Mouse (Mus musculus) megakaryocyte, embryonic 14.5 days (primary cell): Measurements from ENCODE around the gene Nppc. TPM values are rescaled to one million over a fixed set of nuclear protein-coding genes. Genes with fewer than 3 reads are reported as not detected.

ENCODE experiments used
- H3K27me3 ChIP-seq: replicated peaks from 2 replicates; pipeline ENCODE3; 2012; ENCODE audit warnings: inconsistent platforms
- H3K36me3 ChIP-seq: replicated peaks from 2 replicates; pipeline ENCODE3; 2012; ENCODE audit warnings: low read length, inconsistent platforms, mixed read lengths
- H3K4me1 ChIP-seq: 2 replicates; pipeline ENCODE4 v1.6.1; 2012; ENCODE audit warnings: inconsistent platforms
- H3K4me3 ChIP-seq: replicated peaks from 2 replicates; pipeline ENCODE3; 2012; ENCODE audit warnings: moderate library complexity, mild to moderate bottlenecking, inconsistent platforms
- H3K9me3 ChIP-seq: 2 replicates; pipeline ENCODE4 v1.6.1; 2012; ENCODE audit warnings: inconsistent platforms
- FLI1 ChIP-seq: IDR thresholded peaks from 2 replicates; pipeline ENCODE4 v1.6.1; 2012; ENCODE audit warnings: low read length, inconsistent platforms, mixed read lengths
- GATA1 ChIP-seq: IDR thresholded peaks from 3 replicates; pipeline ENCODE4 v1.6.1; 2012; ENCODE audit warnings: mixed read lengths, low read length, inconsistent platforms, borderline replicate concordance
- polyA plus RNA-seq: library from polyadenylated mRNA; stranded (reverse); fragments of >175 nt; gene quantifications from 2 replicates; pipeline ENCODE4 v1.2.3, GENCODE M21; 2012; ENCODE audit warnings: low replicate concordance; ENCODE audit not compliant: insufficient read depth

The Nppc gene
- polyA plus RNA-seq, 1 experiment, result 0.44 TPM

DNA sequence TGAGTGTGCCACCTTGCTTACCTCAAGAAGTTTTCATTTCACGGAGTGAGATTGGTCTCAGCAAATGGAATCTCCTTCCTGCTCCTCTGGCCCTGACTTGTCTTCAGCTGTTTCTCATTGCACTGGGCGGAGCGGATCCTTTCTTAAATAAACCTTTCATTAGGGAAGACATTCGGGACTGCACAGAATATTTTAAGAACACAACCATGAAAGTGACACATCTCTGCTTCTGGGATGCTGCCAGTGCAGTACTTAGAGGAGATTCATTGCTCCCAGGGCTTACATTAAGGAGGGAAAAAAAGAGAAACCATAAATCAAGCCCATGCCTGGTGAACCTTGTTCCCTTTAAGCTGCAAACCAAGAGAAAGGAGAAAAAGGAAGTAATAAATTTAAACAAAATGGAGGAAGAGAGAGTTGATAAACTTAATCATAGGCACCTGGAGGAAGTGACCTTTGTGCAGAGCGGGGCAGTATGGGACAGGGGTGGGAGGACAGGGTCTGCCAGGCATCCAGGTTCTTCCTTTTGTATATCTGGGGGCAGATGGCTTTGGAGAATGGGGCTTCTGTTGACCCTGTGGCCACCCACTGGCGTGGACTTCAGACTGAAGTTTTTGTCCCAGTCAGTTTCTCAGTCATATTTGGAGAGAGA is 37.5 kb downstream of the Nppc start:
- TF ChIP-seq FLI1 (no peak), GATA1 (no peak)
- H3K27me3 ChIP-seq, result peaks cover 22% of the 10 kb centered on the region
- H3K4me1 ChIP-seq, result peaks cover 18% of the 10 kb centered on the region
- H3K36me3 ChIP-seq, result no peaks in the 10 kb centered on the region
- no peaks in the 10 kb centered on the region for H3K9me3 ChIP-seq
- H3K4me3 ChIP-seq, result no peak overlapping the region

DNA sequence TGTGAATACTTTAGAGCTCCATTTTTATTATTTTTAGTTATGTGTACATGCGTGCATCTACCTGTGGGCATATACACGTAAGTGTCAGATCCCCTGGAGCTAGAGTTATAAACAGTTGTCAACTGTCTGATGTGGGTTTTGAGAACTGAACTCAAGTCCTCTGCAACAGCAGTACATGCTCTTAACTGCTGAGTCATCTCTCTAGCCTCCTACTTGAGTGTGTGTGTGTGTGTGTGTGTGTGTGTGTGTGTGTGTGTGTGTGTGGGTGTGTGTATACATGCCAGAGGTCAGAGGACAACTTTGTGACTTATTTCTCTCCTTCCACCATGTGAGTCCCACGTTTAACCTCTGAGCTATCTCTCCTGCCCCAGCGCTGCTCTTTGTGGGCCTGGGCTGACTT is 39.8 kb downstream of the Nppc start:
- H3K4me1 ChIP-seq, result peaks cover 18% of the 10 kb centered on the region
- no peaks in the 10 kb centered on the region for H3K36me3 ChIP-seq
- TF ChIP-seq FLI1, result no peak
- no peak for TF ChIP-seq GATA1
- H3K27me3 ChIP-seq, result peaks cover 17% of the 10 kb centered on the region
- H3K9me3 ChIP-seq, result no peaks in the 10 kb centered on the region
- H3K4me3 ChIP-seq, result no peak overlapping the region

DNA sequence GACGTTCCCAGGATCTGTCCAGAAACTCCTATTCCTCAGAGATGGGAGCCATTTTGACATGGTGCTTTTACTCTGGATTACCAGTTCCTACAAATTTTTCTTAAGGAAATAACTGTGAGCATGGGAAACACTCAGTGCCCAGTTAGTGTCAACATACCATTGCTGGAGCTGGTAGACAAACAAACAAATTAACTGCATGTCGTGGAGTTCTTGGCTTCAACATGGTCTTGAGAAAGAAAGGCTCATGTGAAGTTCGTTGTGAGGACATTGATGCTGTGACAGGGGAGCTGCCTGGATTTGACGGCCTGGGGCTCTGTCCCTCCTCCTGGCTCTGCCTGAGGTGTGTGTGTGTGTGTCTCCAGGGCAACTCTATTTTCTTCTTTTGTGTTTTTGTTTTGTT is 40.4 kb downstream of the Nppc start:
- TF ChIP-seq GATA1 (no peak), FLI1 (no peak)
- H3K9me3 ChIP-seq, result peaks cover 2% of the 10 kb centered on the region; the same call in 1 of the 2 replicates
- H3K4me1 ChIP-seq, result peaks cover 18% of the 10 kb centered on the region
- peaks cover 21% of the 10 kb centered on the region for H3K27me3 ChIP-seq
- H3K36me3 ChIP-seq, result no peaks in the 10 kb centered on the region
- H3K4me3 ChIP-seq, result no peak overlapping the region

DNA sequence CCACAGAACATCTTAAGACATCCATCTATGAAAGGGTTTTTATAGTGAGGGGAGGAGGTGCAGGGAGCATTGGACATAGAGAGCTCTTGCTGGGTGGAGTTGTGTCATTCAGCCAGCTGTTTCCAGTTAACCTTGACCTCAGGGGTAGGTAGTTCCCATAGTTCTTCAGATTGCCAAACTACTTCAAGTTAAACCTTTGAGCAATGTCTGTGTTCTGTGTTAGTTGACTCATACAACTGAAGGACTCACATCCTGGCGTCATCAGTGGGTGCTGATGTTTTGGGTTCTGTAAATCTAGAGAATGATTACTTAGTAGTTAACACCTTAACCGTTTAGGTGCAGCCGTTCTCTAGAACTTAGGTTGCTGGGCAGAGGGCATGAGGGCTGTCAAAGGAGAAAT is 42.1 kb downstream of the Nppc start:
- TF ChIP-seq GATA1 (no peak), FLI1 (no peak)

DNA sequence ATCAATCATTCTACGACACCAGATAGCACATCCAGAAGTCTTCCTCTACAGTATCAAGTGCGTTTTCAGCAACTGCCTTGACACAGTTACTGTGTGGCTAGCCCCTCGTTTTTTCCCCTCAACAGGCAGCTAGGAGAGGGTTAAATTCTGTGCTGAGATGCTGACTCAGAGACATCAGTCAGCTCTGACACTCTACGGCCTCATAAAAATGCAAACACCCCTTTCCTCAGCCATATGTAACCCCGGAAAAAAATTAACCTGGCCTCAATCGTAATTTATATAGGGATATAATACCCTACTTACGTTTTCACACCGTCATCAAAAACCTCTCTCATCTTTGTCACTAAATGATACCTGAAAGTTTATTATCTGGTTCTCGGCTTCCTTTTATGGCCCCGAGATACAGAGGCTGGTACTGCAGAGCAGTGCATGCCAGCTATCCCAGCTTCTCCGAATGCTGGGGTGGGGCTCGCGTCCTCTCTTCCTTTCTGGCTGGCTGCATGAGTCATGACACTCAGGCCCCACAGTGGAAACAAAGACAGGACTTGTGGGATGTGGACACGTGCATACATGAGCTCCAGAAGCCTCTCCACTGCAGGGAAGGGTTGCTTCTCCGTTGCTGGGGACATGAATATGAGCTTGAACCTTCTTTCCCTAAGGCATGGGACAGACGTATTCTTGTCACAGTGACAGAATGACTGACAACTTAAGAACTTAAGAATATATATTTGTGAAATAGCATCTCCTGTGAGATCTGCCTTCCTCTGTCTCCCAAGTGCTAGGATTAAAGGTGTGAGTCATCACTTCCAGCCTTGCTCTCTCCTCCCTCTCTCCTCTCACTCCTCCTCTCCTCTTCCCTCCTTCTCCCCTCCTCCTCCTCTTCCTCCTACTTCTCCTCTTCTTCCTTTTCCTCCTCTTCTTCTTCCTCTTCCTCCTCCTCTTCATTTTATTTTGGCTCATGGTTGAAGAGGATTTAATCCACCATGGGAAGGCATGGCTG is 47.1 kb downstream of the Nppc start:
- TF ChIP-seq GATA1 (no peak), FLI1 (no peak)
- no peak overlapping the region for H3K4me3 ChIP-seq
- H3K9me3 ChIP-seq, result peaks cover 5% of the 10 kb centered on the region
- peaks cover 11% of the 10 kb centered on the region; the same call in 1 of the 2 replicates for H3K4me1 ChIP-seq
- H3K36me3 ChIP-seq, result no peaks in the 10 kb centered on the region
- peaks cover 30% of the 10 kb centered on the region for H3K27me3 ChIP-seq

More for the DNA sequence above, 42.1 kb downstream of the Nppc start:
- H3K27me3 ChIP-seq, result peaks cover 24% of the 10 kb centered on the region
- H3K36me3 ChIP-seq, result no peaks in the 10 kb centered on the region
- peaks cover 5% of the 10 kb centered on the region for H3K9me3 ChIP-seq
- peaks cover 24% of the 10 kb centered on the region for H3K4me1 ChIP-seq
- H3K4me3 ChIP-seq, result no peak overlapping the region

DNA sequence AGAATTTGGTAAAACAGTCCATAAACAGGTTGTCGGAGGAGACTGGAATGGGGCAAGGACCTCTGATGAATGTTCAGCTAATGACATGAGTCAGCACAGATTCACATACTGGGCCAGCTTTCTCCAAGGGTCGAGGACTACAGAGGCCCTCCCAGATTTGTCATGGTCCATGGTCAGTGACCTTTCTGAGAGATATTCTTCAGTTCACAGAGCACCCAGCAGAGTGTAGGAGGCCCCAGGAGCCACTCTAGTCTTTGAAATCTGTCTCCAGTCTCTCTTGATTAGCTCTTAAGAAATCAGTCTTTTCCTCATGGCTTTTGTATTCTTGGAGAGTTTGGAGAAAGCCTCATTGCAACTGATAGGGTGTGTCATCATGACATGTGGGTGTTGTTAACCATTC is 48.1 kb downstream of the Nppc start:
- no peak for TF ChIP-seq GATA1
- no peak for TF ChIP-seq FLI1
- H3K4me1 ChIP-seq, result peaks cover 11% of the 10 kb centered on the region; the same call in 1 of the 2 replicates
- H3K4me3 ChIP-seq, result no peak overlapping the region
- H3K9me3 ChIP-seq, result peaks cover 5% of the 10 kb centered on the region
- H3K36me3 ChIP-seq, result no peaks in the 10 kb centered on the region
- peaks cover 28% of the 10 kb centered on the region for H3K27me3 ChIP-seq

DNA sequence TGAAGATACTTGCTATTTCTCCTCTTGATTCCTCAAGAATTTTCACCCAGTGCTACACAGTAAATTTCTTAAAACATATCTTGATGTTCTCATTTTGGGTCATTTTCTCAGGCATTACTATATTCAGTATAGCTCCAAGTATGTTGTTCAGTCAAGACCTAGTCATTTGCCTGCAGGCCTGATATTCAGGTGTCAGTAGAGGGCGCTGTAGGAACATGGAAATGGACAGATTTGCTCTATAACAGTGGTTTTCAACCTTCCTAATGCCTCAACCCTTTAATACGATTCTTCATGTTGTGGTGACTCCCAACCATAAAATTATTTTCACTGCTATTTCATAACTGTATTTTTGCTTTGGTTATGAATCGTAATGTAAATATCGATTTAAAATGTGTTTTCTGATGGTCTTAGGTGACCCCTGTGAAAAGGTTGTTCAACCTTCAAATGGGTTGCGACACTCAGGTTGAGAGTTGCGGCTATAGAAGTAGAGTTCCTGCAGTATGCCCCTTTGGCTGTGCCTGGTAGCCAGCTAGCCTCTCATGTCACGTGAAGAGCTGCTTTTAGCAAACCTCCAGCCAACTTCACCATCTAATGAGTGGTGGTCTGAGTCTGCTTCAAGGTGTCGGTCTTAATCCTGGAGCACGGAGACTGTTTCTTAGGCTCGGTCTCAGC is 51.8 kb downstream of the Nppc start:
- no peak overlapping the region for H3K4me3 ChIP-seq
- TF ChIP-seq GATA1, result no peak

More for the DNA sequence above, 51.8 kb downstream of the Nppc start:
- H3K4me1 ChIP-seq, result peaks cover 15% of the 10 kb centered on the region; the same call in 1 of the 2 replicates
- H3K9me3 ChIP-seq, result no peaks in the 10 kb centered on the region
- H3K36me3 ChIP-seq, result no peaks in the 10 kb centered on the region
- H3K27me3 ChIP-seq, result peaks cover 20% of the 10 kb centered on the region

Other genes starting within 250 kb of the Nppc start
- gene Nmur1, start 244.3 kb downstream of the Nppc start, polyA plus RNA-seq, result 2.4 TPM in 1 of 2 replicates, not detected in the other
- gene Tex44, start 244.2 kb downstream of the Nppc start, polyA plus RNA-seq, result not detected in 2 replicates
- gene Ptma, start 143.8 kb downstream of the Nppc start, polyA plus RNA-seq, result 6,261 and 14,151 TPM in 2 replicates
- 24.8 and 45.8 TPM in 2 replicates for gene Pde6d, start 87.9 kb downstream of the Nppc start, polyA plus RNA-seq
- 16.3 and 36.3 TPM in 2 replicates for gene Cops7b, start 87.7 kb downstream of the Nppc start, polyA plus RNA-seq
- gene Dis3l2, start 33.2 kb upstream of the Nppc start, polyA plus RNA-seq, result 7.1 TPM in 1 of 2 replicates, not detected in the other